Comparison of ENCODE assay signal across 1 mouse cellular context in genomic region chr14:46880935-46881334, GRCm38 (mm10).
TF ChIP-seq lines count a peak whose summit lies in the region.

No protein-coding gene starts in this region.

TF ChIP-seq in myocyte, 11 proteins besides CTCF, POLR2A, EP300 and RAD21 (continued from another document):
- no peak for TF ChIP-seq MAX (IDR thresholded peaks at IDR 0.05; ENCODE audit: low read depth)
- TF ChIP-seq SRF (IDR thresholded peaks at IDR 0.05; ENCODE audit: control insufficient read depth, insufficient read length, low read depth): no peak
- no peak for TF ChIP-seq POLR2AphosphoS2 (IDR thresholded peaks at IDR 0.05; ENCODE audit: insufficient read length, low read depth)
- TF ChIP-seq REST (IDR thresholded peaks at IDR 0.05; ENCODE audit: insufficient read depth, insufficient read length): no peak
- TF ChIP-seq E2F4 (IDR thresholded peaks at IDR 0.05; ENCODE audit: insufficient read depth): no peak
- no peak for TF ChIP-seq TCF3 (IDR thresholded peaks at IDR 0.05; ENCODE audit: insufficient read length, low read depth)
